Mouse (Mus musculus) MEL (cell line): ENCODE results near the gene Gm44579. TPM values are rescaled to one million over a fixed set of nuclear protein-coding genes. Genes with fewer than 3 reads are reported as not detected.

Source experiments
- DNase-seq: peaks from one replicate; pipeline ENCODE4 v3.0.0; 2011; ENCODE audit warnings: low read depth, low spot score
- H3K27ac ChIP-seq: 2 replicates; pipeline ENCODE4 v1.5.1; 2012; ENCODE audit warnings: low read depth, mild to moderate bottlenecking, control low read depth, low read length, moderate library complexity; ENCODE audit not compliant: control insufficient read depth
- H3K27me3 ChIP-seq, 2 experiments: fragments of 150-350 bp in 1 of 2; sonication (generic) in 1 of 2; 2 replicates each; pipeline ENCODE4 v1.6.1; 2012; ENCODE audit warnings: low read length in 2 of 2, mild to moderate bottlenecking in 2 of 2, improper control_type of control experiment in 1 of 2, moderate library complexity in 1 of 2; ENCODE audit not compliant: insufficient read depth in 2 of 2, control insufficient read depth in 1 of 2
- H3K36me3 ChIP-seq, 2 experiments: 2 replicates each; pipeline ENCODE4 v1.6.1; 2012 to 2014; ENCODE audit warnings: low read length in 2 of 2, improper control_type of control experiment in 1 of 2, inconsistent platforms in 1 of 2, mild to moderate bottlenecking in 1 of 2; ENCODE audit not compliant: insufficient read depth in 2 of 2, control insufficient read depth in 1 of 2
- H3K4me1 ChIP-seq, 2 experiments: fragments of 150-350 bp in 1 of 2; sonication (generic) in 1 of 2; 2 replicates each; pipeline ENCODE4 v1.6.1; 2012; ENCODE audit warnings: low read length in 2 of 2, improper control_type of control experiment in 1 of 2, mild to moderate bottlenecking in 1 of 2; ENCODE audit not compliant: insufficient read depth in 2 of 2, control insufficient read depth in 1 of 2
- H3K4me3 ChIP-seq, 2 experiments: fragments of 150-350 bp in 1 of 2; sonication (generic) in 1 of 2; 2 replicates each; pipeline ENCODE4 v1.5.1; 2012; ENCODE audit warnings: low read depth in 2 of 2, low read length in 2 of 2, mild to moderate bottlenecking in 2 of 2, moderate library complexity in 2 of 2, control low read depth in 1 of 2, improper control_type of control experiment in 1 of 2; ENCODE audit not compliant: control insufficient read depth in 1 of 2, insufficient read depth in 1 of 2
- H3K79me2 ChIP-seq: 2 replicates; pipeline ENCODE4 v1.6.1; 2012; ENCODE audit warnings: mild to moderate bottlenecking, low read length, moderate library complexity; ENCODE audit not compliant: control insufficient read depth, poor library complexity, insufficient read depth
- H3K9ac ChIP-seq: 2 replicates; pipeline ENCODE4 v1.6.1; 2012; ENCODE audit warnings: low read depth, mild to moderate bottlenecking, control low read depth, low read length, moderate library complexity; ENCODE audit not compliant: control insufficient read depth, poor library complexity, severe bottlenecking
- H3K9me3 ChIP-seq: fragments of 150-350 bp; sonication (generic); replicated peaks from 2 replicates; pipeline ENCODE4 v1.6.1; 2012; ENCODE audit warnings: mild to moderate bottlenecking, low read length, improper control_type of control experiment, moderate library complexity; ENCODE audit not compliant: insufficient read depth
- BHLHE40 ChIP-seq: IDR thresholded peaks from 2 replicates; pipeline ENCODE4 v1.6.1; 2012; ENCODE audit warnings: low read depth, mild to moderate bottlenecking, inconsistent platforms, low read length, improper control_type of control experiment, borderline replicate concordance
- CHD1 ChIP-seq: IDR thresholded peaks from 2 replicates; pipeline ENCODE4 v1.6.1; 2012; ENCODE audit warnings: low read depth, mild to moderate bottlenecking, inconsistent platforms, low read length, improper control_type of control experiment
- E2F4 ChIP-seq: IDR thresholded peaks from 2 replicates; pipeline ENCODE4 v1.6.1; 2011; ENCODE audit warnings: low read depth, low read length, improper control_type of control experiment, borderline replicate concordance
- HCFC1 ChIP-seq: IDR thresholded peaks from 2 replicates; pipeline ENCODE4 v1.6.1; 2012; ENCODE audit warnings: low read depth, mild to moderate bottlenecking, inconsistent platforms, low read length, improper control_type of control experiment, moderate library complexity
- MXI1 ChIP-seq: IDR thresholded peaks from 2 replicates; pipeline ENCODE4 v1.6.1; 2011; ENCODE audit warnings: mild to moderate bottlenecking, low read depth, low read length, improper control_type of control experiment
- MYC ChIP-seq: IDR thresholded peaks from 2 replicates; pipeline ENCODE4 v1.6.1; 2011; ENCODE audit warnings: low read depth, mild to moderate bottlenecking, low read length, improper control_type of control experiment, moderate library complexity
- NRF1 ChIP-seq: IDR thresholded peaks from 2 replicates; pipeline ENCODE4 v1.6.1; 2014; ENCODE audit warnings: low read depth, mild to moderate bottlenecking, inconsistent platforms, low read length, improper control_type of control experiment, moderate library complexity; ENCODE audit not compliant: poor library complexity, insufficient read depth, severe bottlenecking
- POLR2A ChIP-seq, 2 experiments: IDR thresholded peaks; 2 replicates each; pipeline ENCODE4 v1.6.1; 2011 to 2012; ENCODE audit warnings: low read length in 2 of 2, mild to moderate bottlenecking in 2 of 2, control low read depth in 1 of 2, improper control_type of control experiment in 1 of 2, low read depth in 1 of 2, moderate library complexity in 1 of 2; ENCODE audit not compliant: control insufficient read depth in 1 of 2, insufficient read depth in 1 of 2, poor library complexity in 1 of 2
- POLR2AphosphoS2 ChIP-seq: IDR thresholded peaks from 2 replicates; pipeline ENCODE4 v1.6.1; 2011; ENCODE audit warnings: low read length, improper control_type of control experiment
- RCOR1 ChIP-seq: IDR thresholded peaks from 2 replicates; pipeline ENCODE4 v1.6.1; 2012; ENCODE audit warnings: low read depth, mild to moderate bottlenecking, inconsistent platforms, low read length, improper control_type of control experiment
- SMC3 ChIP-seq: IDR thresholded peaks from 2 replicates; pipeline ENCODE4 v1.6.1; 2011; ENCODE audit warnings: low read depth, low read length, improper control_type of control experiment
- TBP ChIP-seq: IDR thresholded peaks from 2 replicates; pipeline ENCODE4 v1.8.0; 2011; ENCODE audit warnings: low read depth, low read length, improper control_type of control experiment
- USF2 ChIP-seq, 2 experiments: IDR thresholded peaks; 2 replicates each; pipeline ENCODE4 v1.6.1; 2011 to 2012; ENCODE audit warnings: improper control_type of control experiment in 2 of 2, low read length in 2 of 2, borderline replicate concordance in 1 of 2, inconsistent platforms in 1 of 2, low read depth in 1 of 2, mild to moderate bottlenecking in 1 of 2; ENCODE audit not compliant: insufficient read depth in 1 of 2
- ZC3H11A ChIP-seq: IDR thresholded peaks from 2 replicates; pipeline ENCODE4 v1.6.1; 2012; ENCODE audit warnings: low read depth, mild to moderate bottlenecking, inconsistent platforms, low read length, improper control_type of control experiment
- polyA plus RNA-seq, 2 experiments: library from polyadenylated mRNA; stranded (reverse) in 1 of 2; unstranded in 1 of 2; fragments of >175 nt in 1 of 2; fragments of >200 nt in 1 of 2; gene quantifications; 2 replicates each; pipeline versions ENCODE4 v1.2.1 to v1.2.4; 2012; ENCODE audit warnings: low replicate concordance in 2 of 2, low read depth in 1 of 2; ENCODE audit not compliant: insufficient read length in 2 of 2, insufficient read depth in 1 of 2, missing spikeins in 1 of 2
- total RNA-seq: library from RNA; depleted of rRNA; stranded (reverse); fragments of 300-350 nt; gene quantifications from 2 replicates; pipeline ENCODE4 v1.2.3, GENCODE M21; 2012; rRNA removed

Gene Gm44579
- total and polyA plus RNA-seq, 3 experiments: not detected

DNA sequence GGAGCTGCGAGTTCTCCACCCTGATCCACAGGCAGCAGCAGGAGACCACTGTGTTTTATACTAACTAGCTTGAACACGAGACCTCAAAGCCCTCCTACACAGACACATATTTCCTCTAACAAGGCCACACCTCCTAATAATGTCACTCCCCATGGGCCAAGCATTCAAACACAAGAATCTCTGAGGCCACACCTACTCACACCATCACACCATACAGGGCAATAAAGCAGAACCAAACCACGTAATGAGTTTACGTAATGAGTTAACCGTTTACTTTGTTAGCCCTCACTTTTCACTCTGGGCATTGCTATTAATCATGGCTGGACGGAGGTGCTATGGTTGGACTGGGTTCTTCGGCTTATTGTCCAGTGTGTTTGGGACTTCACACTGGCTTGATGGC lies 81.0 kb downstream of the Gm44579 start:
- H3K9ac ChIP-seq: no peak overlapping the region
- H3K27ac ChIP-seq: no peak overlapping the region
- peaks cover 4 to 6% of the 10 kb centered on the region in 2 experiments; a peak in 2 of 4 replicates for H3K4me1 ChIP-seq
- peaks cover 2% of the 10 kb centered on the region for H3K79me2 ChIP-seq
- TF ChIP-seq BHLHE40 (no peak), MXI1 (no peak), POLR2AphosphoS2 (no peak), RCOR1 (no peak)
- peak; percentile 62 for DNase-seq
- no peak overlapping the region for H3K4me3 ChIP-seq
- H3K36me3 ChIP-seq: peaks cover 4 to 15% of the 10 kb centered on the region in 2 experiments
- H3K27me3 ChIP-seq: no peaks in the 10 kb centered on the region
- no peaks in the 10 kb centered on the region for H3K9me3 ChIP-seq

- H3K4me1 ChIP-seq: 0 out of 4 replicates have a peak, but pooled peaks cover 0 to 2% of the 10 kb centered on the region in 2 experiments
- H3K27ac ChIP-seq: no peak overlapping the region
- H3K4me3 ChIP-seq: no peak overlapping the region
- peaks cover 0 to 23% of the 10 kb centered on the region in 2 experiments; a peak in 2 of 4 replicates for H3K36me3 ChIP-seq
- peak; percentile 48 for DNase-seq
- H3K9ac ChIP-seq: no peak overlapping the region
- H3K9me3 ChIP-seq: no peaks in the 10 kb centered on the region
- no peaks in the 10 kb centered on the region for H3K79me2 ChIP-seq
- no peaks in the 10 kb centered on the region for H3K27me3 ChIP-seq
- no peak for TF ChIP-seq NRF1
- no peak for TF ChIP-seq TBP
- no peak for TF ChIP-seq MYC
- no peak for TF ChIP-seq HCFC1
- no peak for TF ChIP-seq CHD1
- TF ChIP-seq USF2 (IDR thresholded peaks at IDR 0.05; ENCODE audit: borderline replicate concordance in 1 of 2, insufficient read depth in 1 of 2, low read depth in 1 of 2, low read length in 2 of 2): no peak
- no peak for TF ChIP-seq MXI1
- TF ChIP-seq E2F4: no peak
- TF ChIP-seq SMC3: no peak
- no peak for TF ChIP-seq POLR2A (IDR thresholded peaks at IDR 0.05; ENCODE audit: control insufficient read depth in 1 of 2, insufficient read depth in 1 of 2, low read depth in 1 of 2, low read length in 2 of 2, poor library complexity in 1 of 2)
- TF ChIP-seq ZC3H11A: no peak
- TF ChIP-seq, all 39 proteins: peak for 0
Observed at GRCm38 (mm10) chr15:98136871-98137270, 83.9 kb downstream of the Gm44579 start.

Other genes starting within 250 kb of the Gm44579 start
- 0.04 TPM in 1 of 2 replicates, not detected in the other for gene Col2a1, start 216.3 kb downstream of the Gm44579 start, total RNA-seq
- under 1 TPM in 1 of 2 experiments, not detected in 1; 0.04 TPM for gene Col2a1, start 216.3 kb downstream of the Gm44579 start, polyA plus RNA-seq
- gene Pfkm, start 128.4 kb downstream of the Gm44579 start, total RNA-seq: 96.0 and 150 TPM in 2 replicates
- 100 to 1,000 TPM in 1 of 2 experiments, not detected in 1; 125 TPM for gene Pfkm, start 128.4 kb downstream of the Gm44579 start, polyA plus RNA-seq
- 34.1 and 41.4 TPM in 2 replicates for gene Senp1, start 127.2 kb downstream of the Gm44579 start, total RNA-seq
- gene Senp1, start 127.2 kb downstream of the Gm44579 start, polyA plus RNA-seq: 10 to 100 TPM in 1 of 2 experiments, not detected in 1; 96.5 TPM
- 28.7 and 33.1 TPM in 2 replicates for gene Asb8, start 55.4 kb downstream of the Gm44579 start, total RNA-seq
- 10 to 100 TPM in 1 of 2 experiments, not detected in 1; 38.2 TPM for gene Asb8, start 55.4 kb downstream of the Gm44579 start, polyA plus RNA-seq
- gene Ccdc184, start 53.8 kb downstream of the Gm44579 start, total RNA-seq: not detected in 2 replicates
- under 1 TPM in 1 of 2 experiments, not detected in 1; 0.52 TPM for gene Ccdc184, start 53.8 kb downstream of the Gm44579 start, polyA plus RNA-seq
- not detected in 2 replicates for gene Olfr288, start 25.4 kb downstream of the Gm44579 start, total RNA-seq
- gene Olfr288, start 25.4 kb downstream of the Gm44579 start, polyA plus RNA-seq: not detected
- gene Olfr287, start 79 bp upstream of the Gm44579 start, total RNA-seq: not detected in 2 replicates
- not detected for gene Olfr287, start 79 bp upstream of the Gm44579 start, polyA plus RNA-seq
- not detected in 2 replicates for gene Olfr286, start 13.5 kb upstream of the Gm44579 start, total RNA-seq
- gene Olfr286, start 13.5 kb upstream of the Gm44579 start, polyA plus RNA-seq: under 1 TPM in 1 of 2 experiments, not detected in 1; 0.04 TPM
- gene H1fnt, start 36.3 kb upstream of the Gm44579 start, total RNA-seq: not detected in 2 replicates
- not detected for gene H1fnt, start 36.3 kb upstream of the Gm44579 start, polyA plus RNA-seq
- not detected in 2 replicates for gene Zfp641, start 75.2 kb upstream of the Gm44579 start, total RNA-seq
- gene Zfp641, start 75.2 kb upstream of the Gm44579 start, polyA plus RNA-seq: not detected
- gene Olfr285, start 96.4 kb upstream of the Gm44579 start, total RNA-seq: 0.07 TPM in 1 of 2 replicates, not detected in the other
- under 1 TPM in 1 of 2 experiments, not detected in 1; 0.01 TPM for gene Olfr285, start 96.4 kb upstream of the Gm44579 start, polyA plus RNA-seq
- not detected in 2 replicates for gene Olfr284, start 120.0 kb upstream of the Gm44579 start, total RNA-seq
- not detected for gene Olfr284, start 120.0 kb upstream of the Gm44579 start, polyA plus RNA-seq
- gene Olfr283, start 160.0 kb upstream of the Gm44579 start, total RNA-seq: 0.20 and 0.46 TPM in 2 replicates
- gene Olfr283, start 160.0 kb upstream of the Gm44579 start, polyA plus RNA-seq: under 1 TPM in 1 of 2 experiments, not detected in 1; 0.11 TPM
- gene Olfr282, start 210.2 kb upstream of the Gm44579 start, total RNA-seq: not detected in 2 replicates
- gene Olfr282, start 210.2 kb upstream of the Gm44579 start, polyA plus RNA-seq: under 1 TPM in 1 of 2 experiments, not detected in 1; 0.18 TPM
- gene Olfr281, start 231.6 kb upstream of the Gm44579 start, total RNA-seq: 0.08 TPM in 1 of 2 replicates, not detected in the other
- under 1 TPM in 1 of 2 experiments, not detected in 1; 0.40 TPM for gene Olfr281, start 231.6 kb upstream of the Gm44579 start, polyA plus RNA-seq
- 0.04 TPM in 1 of 2 replicates, not detected in the other for gene OR5BS1P, start 248.9 kb upstream of the Gm44579 start, total RNA-seq
- not detected for gene OR5BS1P, start 248.9 kb upstream of the Gm44579 start, polyA plus RNA-seq